Mouse (Mus musculus) T-cell, adult 2 months (primary cell): ENCODE data around the gene Gpr35.
"Not testable (repeated sequence)": the region's sequence is repeated elsewhere in the genome, so short reads cannot be mapped to it uniquely, and the experiment has no call there.

ENCODE experiments used
- DNase-seq: peaks from one replicate; pipeline ENCODE4 v3.0.0; 2022; ENCODE audit warnings: low spot score

Gpr35 gene

DNA sequence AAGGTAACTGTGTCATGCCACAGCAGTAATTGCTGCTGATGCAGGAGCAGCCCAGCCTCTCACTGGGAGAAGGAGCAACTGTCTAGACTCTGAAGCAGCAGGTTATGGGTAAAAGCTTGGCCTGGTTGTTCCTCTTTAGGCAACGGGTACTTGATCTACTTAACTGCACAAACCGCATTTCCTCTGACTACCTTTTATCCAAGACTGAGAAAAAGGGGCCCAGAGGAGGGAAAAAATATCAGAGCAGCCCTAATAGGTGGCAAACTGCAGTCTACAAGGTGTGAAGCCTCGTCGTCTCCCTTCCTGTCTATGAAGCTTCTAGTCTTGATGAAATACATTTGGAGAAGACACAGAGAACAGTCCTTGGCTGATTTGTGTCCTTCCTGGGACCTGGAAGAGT, 17.1 kb upstream of the Gpr35 start:
- DNase-seq, result peak; percentile 13

DNA sequence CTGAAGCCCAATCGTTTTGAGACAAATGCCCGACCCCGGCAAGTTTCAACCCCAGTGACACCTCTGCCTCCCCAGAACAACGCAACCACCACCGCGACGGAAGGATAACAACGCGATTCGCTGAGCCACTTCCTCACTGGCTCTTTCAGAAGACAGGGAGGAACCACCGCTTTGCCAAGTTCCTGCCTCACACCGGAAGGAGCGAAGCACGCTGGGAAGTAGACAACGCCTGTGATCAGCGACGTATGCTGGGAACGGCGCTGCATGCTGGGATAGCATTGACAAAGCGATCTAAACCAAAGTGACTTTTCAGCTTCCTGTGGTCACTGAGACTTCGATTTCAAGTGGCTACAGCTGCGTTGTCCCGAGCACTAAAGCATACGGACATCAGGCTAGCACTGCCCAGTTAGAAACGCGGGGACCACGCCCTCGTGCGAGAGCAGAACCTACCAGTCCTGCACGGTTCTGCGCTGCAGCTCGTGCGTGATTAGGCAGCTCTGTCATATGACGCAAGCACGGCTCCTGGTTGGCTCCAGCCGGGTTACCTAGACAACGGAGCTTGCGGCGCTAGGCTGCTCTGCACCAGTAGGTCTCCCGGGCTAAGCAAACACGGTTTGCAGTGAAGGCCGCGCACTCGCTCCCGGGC, 16.4 kb upstream of the Gpr35 start, which contains the start of gene Capn10:
TSS of gene Capn10 (plus strand) at position 195 of the 646 bp plus-strand sequence.
- DNase-seq, result peak; percentile 93

DNA sequence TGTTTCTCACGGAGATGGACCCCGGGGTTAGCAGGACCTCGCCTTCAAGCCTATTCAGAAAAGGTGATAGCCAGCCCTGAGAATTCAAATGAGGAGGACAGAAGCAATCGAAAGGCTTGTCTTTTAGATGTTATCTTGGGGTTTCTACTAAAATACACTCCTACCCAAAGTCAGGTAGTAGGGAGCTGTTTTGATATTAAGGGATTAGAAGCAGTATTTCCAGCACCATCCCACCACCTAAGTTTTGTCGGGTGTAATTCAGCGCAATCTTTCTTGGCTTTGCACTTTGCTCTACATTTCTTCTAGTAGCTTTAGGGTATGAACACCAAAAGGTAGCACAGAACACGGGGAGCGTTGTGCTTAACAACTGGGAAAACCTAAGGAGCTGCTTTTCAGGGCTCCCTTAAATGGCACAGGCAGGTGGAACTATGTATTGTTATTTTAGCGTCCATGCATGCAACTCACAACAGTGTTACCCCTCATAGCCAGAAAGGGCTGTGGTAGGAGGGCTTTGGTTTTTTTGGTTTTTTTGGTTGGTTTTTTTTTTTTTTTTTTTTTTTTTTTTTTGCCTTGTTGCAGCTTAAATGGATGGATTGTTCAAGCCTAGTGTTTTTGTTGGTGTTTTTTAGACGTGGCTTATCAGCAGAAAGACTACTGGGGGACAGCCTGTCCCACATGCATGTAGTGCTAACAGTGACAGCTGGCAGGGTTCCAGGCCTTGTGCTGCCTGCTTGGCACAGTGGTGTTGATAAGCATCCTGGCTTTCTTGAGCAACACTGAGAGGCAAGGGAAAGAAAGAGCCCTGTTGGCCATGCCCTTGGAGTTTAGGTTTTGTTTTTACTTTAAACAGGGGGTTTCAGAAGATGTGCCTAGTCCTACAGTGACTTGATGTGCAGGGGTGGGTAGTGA, 15.4 kb upstream of the Gpr35 start:
- DNase-seq, result no peak

DNA sequence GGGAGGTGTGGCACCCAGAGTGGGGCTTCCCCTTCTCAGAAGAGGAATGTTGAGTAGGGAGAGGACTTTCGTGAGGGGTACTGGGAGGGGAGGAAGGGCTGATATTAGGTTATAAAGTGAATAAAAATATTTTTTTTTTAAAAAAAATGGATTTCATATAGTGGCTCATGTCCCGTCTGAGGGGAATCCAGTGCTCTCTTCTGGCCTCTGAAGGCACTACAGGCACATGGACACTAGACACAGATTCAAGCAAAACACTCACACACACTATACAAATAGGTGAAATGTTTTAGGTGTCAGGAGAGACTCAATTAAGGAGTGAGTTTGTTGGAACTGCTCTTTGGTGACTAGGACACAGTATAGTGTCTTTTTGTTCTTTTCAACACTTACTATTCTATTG, 14.7 kb upstream of the Gpr35 start:
- no peak for DNase-seq

DNA sequence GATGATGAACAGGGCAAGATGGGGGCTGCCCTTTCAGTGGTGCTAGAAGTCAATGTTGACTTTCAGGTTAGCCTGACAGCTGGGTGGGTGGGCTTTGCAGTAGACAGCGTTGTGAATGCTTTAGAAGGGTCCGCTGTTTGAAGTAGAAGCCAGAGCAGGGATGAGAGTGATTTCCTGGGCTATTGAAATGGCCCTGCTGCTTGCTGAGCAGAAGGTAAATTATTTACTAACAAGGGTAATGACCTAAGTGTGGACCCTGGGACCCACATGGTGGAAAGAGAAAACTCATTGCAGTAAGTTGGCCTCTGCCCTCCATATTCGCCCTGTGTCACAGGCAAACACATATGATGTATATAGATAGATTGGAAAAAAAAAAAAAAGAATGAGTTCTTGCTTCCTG, 14.2 kb upstream of the Gpr35 start:
- no peak for DNase-seq

DNA sequence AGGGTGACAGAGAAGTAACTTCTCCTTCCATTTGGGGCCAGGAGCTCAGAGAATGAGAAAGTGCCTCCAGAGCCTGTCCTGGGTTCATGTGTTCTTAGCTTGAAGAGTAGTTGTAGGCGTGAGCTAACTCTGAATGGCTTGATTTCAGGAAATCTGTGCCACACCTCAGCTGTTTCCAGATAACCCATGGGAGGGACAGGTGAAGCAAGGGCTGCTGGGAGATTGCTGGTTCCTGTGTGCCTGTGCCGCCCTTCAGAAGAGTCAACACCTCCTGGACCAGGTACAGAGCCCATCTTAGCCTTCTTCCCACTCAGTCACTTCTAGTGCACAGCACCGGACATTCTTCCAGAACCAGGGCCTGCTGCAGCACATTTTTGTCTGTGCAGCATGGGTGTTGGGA, 12.9 kb upstream of the Gpr35 start:
- DNase-seq, result no peak

DNA sequence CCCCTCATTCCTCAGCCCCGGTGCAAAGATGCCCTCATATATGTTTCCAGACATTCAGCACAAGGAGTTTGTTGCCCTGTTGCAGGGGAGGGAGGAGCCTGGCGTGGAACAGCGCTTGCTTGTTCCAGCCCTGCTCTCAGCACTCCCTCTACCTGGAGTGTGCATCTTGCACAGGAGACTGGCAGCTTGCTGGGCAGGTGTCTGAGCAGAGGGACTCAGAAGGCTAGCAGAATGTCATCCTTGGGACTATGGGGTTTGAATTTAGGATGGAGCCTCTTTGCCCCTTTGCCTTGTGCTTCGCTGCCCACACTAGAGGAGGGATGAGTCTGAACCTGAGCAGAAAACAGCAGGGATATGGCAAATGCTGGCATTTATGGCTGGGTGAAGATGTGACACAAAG, 10.9 kb upstream of the Gpr35 start:
- DNase-seq, result no peak

DNA sequence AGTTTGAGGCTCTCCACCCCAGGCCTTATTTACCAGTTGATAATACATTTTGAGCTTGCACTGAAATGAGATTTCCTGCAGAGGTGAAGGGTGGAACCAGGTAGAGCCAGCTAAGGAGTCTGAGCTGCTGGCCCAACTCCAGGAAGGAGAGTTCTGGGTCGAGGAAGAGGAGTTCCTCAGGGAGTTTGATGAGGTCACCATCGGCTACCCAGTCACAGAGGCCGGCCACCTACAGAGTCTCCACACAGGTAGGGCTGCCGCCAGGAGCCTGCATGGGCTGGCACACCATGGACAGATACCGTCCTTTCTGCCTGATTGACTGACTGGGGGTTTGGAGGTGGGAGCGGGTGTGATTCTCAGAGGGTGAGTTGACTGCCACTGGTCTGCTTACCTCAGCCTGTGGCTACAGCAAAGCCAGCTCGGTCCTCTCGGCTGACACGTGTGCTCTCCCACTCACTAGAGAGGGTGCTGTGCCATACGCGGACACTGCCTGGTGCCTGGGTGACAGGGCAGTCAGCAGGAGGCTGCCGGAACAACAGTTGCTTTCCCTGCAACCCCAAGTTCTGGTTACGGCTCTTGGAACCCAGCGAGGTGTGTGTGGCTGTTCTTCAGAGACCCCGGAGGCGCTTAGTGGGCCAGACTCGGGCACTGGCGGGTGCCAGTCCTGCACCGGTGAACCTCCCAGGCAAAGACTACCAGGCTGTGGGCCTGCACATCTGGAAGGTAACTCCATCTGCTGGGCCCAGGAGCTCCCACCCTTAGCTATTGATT, 7.3 kb upstream of the Gpr35 start:
- no peak for DNase-seq

DNA sequence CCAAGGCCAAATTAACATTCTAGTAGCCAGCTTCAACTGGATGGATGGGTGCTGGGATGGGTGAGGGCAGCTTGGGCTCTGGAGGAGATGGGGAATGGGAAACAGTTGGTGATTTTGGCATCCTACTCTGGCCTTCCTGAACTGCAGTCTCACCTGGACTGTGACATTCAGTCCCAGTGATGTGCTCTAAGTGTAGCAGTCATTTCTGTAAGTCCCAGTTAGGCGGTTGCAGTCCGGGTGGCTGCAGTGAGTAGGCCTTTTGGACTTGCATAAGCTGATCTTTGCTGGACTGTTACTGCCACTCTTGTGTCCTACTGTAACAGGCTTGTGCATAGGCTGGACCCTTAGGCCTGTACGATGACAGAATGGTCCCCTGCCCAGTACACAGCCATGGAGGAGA, 2.7 kb upstream of the Gpr35 start:
- DNase-seq, result no peak

DNA sequence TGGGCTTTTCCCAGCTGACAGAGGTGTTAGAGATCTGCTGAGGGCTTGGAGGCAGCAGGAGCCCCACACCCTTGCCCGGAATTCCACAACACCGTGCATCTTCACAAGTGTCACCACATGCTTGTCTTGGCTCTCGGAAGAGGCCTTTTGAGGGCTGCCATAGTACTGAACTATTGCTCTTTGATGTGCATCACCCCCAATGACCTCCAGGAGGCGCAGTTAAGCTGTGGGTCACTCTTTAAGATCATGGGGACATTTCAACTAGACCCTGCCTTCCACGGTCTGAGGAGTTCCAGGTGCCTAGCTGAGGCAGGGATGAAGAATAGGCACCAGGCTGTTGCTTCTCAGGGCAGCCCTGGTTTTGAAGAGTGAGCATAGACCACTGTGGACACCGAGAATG, 1.2 kb upstream of the Gpr35 start:
- no peak for DNase-seq

DNA sequence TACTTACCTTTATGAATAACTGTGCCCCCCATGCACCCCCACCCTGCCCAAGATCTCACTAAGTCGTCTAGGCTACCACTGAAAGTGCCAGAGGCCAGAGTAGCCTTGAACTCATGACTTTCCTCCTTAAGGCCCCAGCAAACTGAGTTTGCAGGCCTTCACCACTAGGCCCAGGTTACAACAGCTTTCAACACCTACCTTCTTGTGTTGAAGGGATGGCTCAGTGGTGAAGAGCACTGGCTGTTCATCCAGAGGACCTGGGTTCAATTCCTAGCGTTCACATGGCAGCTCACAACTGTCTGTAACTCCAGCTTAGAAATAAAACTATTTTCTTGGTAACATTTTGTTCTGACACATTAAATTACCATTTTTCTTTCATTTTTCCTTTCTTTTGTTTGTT, 3.0 kb downstream of the Gpr35 start:
- DNase-seq, result no peak

DNA sequence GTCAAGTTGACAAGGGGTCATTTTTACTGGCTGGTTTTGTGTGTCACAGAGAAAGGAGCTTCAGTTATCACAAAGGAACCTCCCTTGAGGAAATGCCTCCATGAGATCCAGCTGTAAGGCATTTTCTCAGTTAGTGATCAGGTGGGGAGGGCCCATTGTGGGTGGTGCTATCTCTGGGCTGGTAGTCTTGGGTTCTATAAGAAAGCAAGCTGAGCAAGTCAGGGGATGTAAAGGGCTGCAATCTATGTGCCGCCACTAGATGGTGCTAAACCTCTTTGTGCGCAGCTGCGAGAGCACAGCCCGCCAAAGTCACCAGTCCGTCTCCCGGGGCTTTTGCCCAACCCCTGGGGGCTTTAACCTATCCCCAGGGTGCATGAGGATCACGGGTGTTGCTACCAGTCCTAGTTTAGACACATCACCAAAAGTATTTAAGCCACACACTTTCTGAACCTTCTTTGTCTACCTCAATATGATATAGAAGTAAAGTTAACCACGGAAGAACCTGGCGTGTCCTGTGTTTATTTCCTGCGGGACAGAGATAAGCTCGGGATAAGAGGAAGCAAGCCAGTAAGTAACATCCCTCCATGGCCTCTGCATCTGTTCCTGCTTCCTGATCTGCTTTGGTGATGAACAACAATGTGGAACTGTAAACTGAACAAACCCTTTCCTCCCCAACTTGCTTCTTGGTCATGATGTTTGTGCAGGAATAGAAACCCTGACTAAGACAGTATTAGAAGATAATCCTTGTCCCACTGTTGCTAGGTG, 6.1 kb downstream of the Gpr35 start:
- peak; percentile 60 for DNase-seq

DNA sequence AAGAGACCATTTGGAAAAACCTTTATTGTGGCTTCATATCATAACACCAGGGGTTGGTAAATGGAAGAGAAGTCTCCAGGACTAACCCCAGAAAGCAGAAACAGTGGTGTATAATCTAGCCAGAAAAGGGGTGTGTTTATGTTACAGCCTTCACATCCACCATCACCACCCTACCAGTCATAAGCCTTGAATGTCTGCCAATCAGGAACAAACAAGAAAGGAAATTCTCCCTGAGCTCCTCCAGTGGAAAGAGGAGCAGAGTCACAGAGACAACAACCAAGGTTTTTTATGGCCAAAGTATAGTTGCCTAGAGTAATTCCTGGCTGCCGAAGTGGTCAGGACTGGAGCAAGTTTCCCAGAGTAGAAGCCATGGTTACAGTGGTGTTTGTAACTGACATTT, 8.3 kb downstream of the Gpr35 start:
- no peak for DNase-seq

DNA sequence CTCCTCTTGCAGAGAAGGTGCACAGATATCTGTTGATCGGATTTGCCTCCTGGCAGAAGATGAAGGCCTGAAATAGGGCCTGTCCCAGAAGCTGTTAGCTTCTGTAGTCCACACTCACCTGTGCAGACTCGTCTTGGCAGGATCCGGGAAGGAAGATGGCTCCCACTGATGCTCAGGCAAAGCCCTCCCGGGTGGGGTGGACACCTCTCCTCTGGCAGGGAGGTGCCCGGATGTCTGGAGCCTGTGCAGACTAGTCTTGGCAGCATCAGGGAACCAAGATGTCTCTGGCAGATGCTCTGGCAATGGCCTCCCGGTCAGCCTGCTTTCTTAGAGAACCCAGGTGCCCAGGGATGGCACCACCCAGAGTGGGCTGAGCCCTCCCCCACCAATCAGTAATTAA, 20.1 kb downstream of the Gpr35 start:
- not testable (repeated sequence) for DNase-seq

DNA sequence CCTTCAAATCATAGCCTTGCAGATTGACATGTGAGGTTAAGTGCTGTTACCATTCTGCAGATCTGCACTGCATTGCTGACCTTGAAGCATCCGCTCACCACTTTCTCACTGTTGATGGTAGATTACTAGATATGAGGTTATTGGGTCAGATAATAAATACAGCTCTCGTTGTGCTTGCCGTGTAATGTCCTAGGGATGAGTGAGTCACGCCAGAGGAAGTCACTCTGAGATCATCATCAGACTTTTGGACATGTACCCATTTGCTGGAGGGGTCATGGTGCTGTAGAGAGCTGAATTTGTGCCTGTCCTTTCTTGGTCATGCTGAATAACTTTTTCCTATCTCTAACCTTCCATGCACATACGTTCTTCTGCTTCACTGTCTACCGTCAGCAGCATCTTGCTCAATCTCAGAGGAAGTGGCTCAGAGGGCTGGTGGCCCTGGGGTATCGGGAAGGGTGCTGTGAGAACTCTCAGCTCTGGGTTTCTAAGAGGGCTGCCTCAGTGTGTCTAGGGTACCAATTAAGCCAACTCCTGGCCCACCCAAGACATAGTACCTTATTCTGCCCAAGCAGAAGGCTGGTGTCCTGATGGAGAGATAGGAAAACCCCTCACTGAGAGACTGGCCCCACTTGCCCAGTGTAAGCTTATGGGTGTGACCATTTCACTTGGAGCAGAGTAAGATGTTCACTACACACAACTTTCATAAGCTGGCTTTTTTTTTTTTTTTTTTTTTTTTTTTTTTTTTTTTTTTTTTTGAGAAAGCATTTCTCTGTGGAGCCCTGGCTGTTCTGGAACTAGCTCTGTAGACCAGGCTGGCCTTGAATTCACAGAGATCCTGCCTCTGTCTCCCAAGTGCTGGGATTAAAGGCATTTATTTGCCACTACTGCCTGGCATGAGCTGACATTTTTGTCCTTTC, 21.5 kb downstream of the Gpr35 start:
- DNase-seq, result no peak

DNA sequence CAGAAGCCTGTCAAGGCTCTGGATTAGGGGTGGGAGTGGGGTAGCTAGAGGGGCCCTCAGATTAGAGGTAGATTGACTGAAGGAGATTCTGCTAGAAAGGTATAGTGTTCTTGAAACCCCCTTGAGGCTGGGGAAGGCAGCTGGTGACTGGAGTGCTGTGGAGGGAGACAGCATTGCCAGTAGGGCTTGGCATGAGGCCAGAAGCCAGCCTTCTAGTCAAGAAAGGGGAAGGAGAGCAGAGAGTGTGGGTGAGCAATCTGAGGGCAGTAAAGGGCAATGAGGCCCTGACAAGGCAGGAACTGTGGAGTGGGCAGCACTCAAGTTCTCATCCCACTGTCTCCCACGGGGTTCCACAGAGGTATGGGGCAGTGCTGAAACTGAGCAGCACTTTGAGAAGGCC, 22.2 kb downstream of the Gpr35 start:
- DNase-seq, result no peak

DNA sequence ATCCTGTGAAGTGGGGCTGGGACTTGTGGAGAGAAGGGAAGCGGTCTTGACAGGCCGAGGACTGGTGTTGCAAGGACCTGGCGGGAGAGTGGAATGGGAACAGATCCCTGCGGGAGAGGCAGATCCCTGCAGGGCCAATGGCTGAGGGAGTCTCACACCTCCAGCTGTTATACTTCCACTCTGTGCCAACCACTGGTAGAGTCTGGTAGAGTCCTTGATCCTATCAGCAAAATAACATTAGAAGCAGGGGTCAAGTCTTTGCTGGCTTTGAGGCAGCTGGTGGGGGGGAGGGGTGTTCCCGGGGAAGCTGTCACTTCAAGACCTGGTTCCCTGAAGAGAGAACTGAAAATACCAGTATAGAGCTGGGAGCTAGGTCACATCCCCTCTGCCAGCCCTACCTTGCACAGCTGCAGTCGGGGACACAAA, 25.5 kb downstream of the Gpr35 start:
- DNase-seq, result no peak

DNA sequence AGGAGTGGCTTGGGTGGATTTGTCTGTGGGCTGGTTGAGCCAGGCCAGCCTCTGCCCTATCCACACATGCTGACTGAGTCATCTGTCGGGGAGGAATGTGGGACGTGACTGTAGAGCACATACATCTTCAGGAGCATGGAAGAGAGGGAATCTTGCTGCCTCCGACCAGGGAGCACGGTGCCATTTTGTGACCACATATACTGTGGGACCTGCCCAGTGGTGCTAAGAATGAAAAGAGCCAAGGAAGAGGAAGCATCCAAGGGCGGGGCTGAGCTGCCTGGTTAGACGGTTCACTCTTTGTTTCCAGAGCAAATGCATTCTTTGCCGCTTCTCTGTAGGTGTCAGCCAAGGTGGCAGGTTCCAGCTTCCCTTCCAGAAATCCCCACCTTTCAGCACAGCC, 28.0 kb downstream of the Gpr35 start:
- no peak for DNase-seq

DNA sequence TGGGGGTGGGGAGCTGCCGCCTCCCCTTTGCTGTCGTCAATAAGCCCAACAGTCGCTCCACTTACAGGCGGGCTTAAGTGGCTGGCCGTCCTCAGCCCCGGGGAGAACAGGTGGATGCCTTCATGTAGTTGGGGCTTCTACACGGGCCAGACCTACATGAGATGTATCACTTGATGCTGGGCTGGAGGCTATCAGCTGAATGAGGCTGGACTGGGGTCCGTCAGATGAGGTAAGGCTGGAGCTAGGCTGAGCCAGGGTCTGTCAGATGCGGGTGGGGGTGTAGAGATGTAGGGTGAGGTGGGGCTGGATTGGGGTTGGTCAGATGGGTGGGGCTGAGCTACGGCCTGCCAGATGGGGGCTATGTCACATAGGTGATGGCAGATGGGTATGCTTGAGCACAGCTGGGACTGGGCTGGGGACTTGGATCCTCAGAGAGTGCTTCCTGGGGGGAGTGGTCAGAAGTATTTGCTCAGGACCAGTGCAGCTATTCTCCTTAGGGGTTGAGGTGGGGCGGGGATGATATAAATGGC, 28.5 kb downstream of the Gpr35 start:
- DNase-seq, result no peak

DNA sequence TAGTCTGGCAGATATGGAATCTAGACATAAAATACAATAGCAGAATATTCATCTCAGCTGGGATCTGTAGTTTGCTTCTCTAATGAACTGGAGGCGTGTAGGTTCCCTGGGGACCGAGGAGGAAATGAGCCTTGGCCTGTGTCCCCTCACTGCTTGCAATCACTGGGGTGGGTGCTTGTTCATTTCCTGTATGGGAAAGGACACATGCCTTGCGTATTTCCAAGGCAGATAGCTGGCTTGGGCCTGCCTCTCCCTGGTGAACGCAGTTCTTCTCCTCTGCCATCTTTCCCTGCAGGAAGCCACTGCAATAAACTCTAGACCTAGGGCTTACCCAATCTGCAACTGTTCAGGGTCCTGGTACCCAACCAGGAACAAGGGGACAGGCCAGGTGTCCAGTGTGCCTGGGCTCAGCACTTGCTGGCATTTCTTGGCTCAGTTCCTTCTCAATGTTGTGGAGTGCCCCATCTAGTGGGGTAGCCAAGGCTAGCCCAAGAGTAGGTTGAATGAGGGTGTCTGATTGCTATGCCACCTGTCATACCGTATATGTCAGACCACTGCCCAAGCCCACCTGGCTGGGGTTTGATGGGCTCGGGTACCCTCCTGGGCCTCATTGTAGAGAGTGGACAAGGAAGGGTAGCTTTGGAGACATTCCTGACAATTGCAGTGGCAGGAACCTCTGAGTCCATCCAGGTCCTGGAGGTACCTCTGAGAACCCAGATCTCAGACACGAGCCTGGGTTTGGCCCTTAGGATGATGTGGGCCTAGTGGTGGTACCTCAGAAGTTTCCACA, 30.6 kb downstream of the Gpr35 start:
- no peak for DNase-seq
